Mouse (Mus musculus) myocyte (in vitro differentiated cells): ENCODE measurements around the gene Lefty1. TPM values are rescaled to one million over a fixed set of nuclear protein-coding genes. Genes with fewer than 3 reads are reported as not detected.
"Not testable (repeated sequence)": the region's sequence is repeated elsewhere in the genome, so short reads cannot be mapped to it uniquely, and the experiment has no call there.

Source experiments
- H3K27me3 ChIP-seq: one replicate; pipeline ENCODE4 v1.6.1; 2011; ENCODE audit not compliant: control insufficient read depth, insufficient read depth, insufficient read length
- H3K36me3 ChIP-seq: one replicate; pipeline ENCODE4 v1.6.1; 2011; ENCODE audit not compliant: control insufficient read depth, insufficient read depth
- H3K4me2 ChIP-seq: one replicate; pipeline ENCODE4 v1.6.1; 2011; ENCODE audit warnings: low read depth, control low read depth
- H3K4me3 ChIP-seq: one replicate; pipeline ENCODE4 v1.5.1; 2011; ENCODE audit warnings: mild to moderate bottlenecking, control low read depth, moderate library complexity
- H3K79me2 ChIP-seq: one replicate; pipeline ENCODE4 v1.6.1; 2011; ENCODE audit not compliant: control insufficient read depth, insufficient read depth
- H3ac ChIP-seq: one replicate; pipeline ENCODE4 v1.6.1; 2011; ENCODE audit not compliant: control insufficient read depth, insufficient read length
- CEBPB ChIP-seq: IDR thresholded peaks from 2 replicates; pipeline ENCODE4 v1.6.1; 2011; ENCODE audit warnings: mild to moderate bottlenecking, moderate library complexity; ENCODE audit not compliant: poor library complexity, insufficient read depth, severe bottlenecking
- E2F4 ChIP-seq: IDR thresholded peaks from one replicate; pipeline ENCODE4 v1.6.1; 2011; ENCODE audit warnings: mild to moderate bottlenecking, control low read depth, moderate library complexity; ENCODE audit not compliant: insufficient read depth
- MAX ChIP-seq: IDR thresholded peaks from one replicate; pipeline ENCODE4 v1.6.1; 2011; ENCODE audit warnings: low read depth, mild to moderate bottlenecking, control low read depth
- MYOD1 ChIP-seq, 3 experiments: IDR thresholded peaks; one replicate each; pipeline ENCODE4 v1.6.1; 2011; ENCODE audit warnings: control low read depth in 2 of 3, low read depth in 2 of 3, mild to moderate bottlenecking in 2 of 3, moderate library complexity in 1 of 3; ENCODE audit not compliant: insufficient read length in 2 of 3, control insufficient read depth in 1 of 3
- MYOG ChIP-seq, 3 experiments: IDR thresholded peaks; one replicate each; pipeline ENCODE4 v1.6.1; 2011; ENCODE audit warnings: control low read depth in 2 of 3, low read depth in 2 of 3, mild to moderate bottlenecking in 2 of 3; ENCODE audit not compliant: insufficient read length in 2 of 3, control insufficient read depth in 1 of 3, insufficient read depth in 1 of 3
- POLR2A ChIP-seq: IDR thresholded peaks from one replicate; pipeline ENCODE4 v1.6.1; 2011; ENCODE audit warnings: low read depth, mild to moderate bottlenecking, control low read depth, moderate library complexity; ENCODE audit not compliant: insufficient read length
- POLR2AphosphoS2 ChIP-seq: IDR thresholded peaks from one replicate; pipeline ENCODE4 v1.6.1; 2011; ENCODE audit warnings: low read depth, control low read depth; ENCODE audit not compliant: insufficient read length
- REST ChIP-seq: IDR thresholded peaks from one replicate; pipeline ENCODE4 v1.6.1; 2011; ENCODE audit warnings: mild to moderate bottlenecking, control low read depth, moderate library complexity; ENCODE audit not compliant: insufficient read depth, insufficient read length
- SRF ChIP-seq: IDR thresholded peaks from one replicate; pipeline ENCODE4 v1.6.1; 2011; ENCODE audit warnings: low read depth; ENCODE audit not compliant: control insufficient read depth, insufficient read length
- TCF12 ChIP-seq: IDR thresholded peaks from one replicate; pipeline ENCODE4 v1.6.1; 2011; ENCODE audit warnings: mild to moderate bottlenecking, control low read depth; ENCODE audit not compliant: poor library complexity, insufficient read depth, severe bottlenecking
- TCF3 ChIP-seq: IDR thresholded peaks from one replicate; pipeline ENCODE4 v1.6.1; 2011; ENCODE audit warnings: low read depth, control low read depth; ENCODE audit not compliant: insufficient read length
- USF1 ChIP-seq: IDR thresholded peaks from one replicate; pipeline ENCODE4 v1.6.1; 2011; ENCODE audit warnings: low read depth, mild to moderate bottlenecking, control low read depth, moderate library complexity
- polyA plus RNA-seq: library from polyadenylated mRNA; unstranded; fragments of >200 nt; fragmentation: generic; extraction: Trizol; gene quantifications from one replicate; pipeline ENCODE4 v1.2.1, GENCODE M21; 2012; ENCODE audit warnings: missing spikeins

Gene Lefty1
- polyA plus RNA-seq, 1 experiment: 2.9 TPM

- Histone ChIP-seq H3K36me3 (no peaks in the 10 kb centered on the region), H3K27me3 (peaks cover 44% of the 10 kb centered on the region), H3K4me2 (no peak within 1 kb of the TSS), H3ac (no peak within 1 kb of the TSS), H3K79me2 (no peaks in the 10 kb centered on the region), H3K4me3 (no peak within 1 kb of the TSS)
- TF ChIP-seq TCF3: no peak
These were observed 42.0 kb upstream of the Lefty1 start, which contains the start of gene Lefty2 for GRCm38 (mm10) chr1:180892808-180893207. Lefty2 (plus strand) TSS chr1:180893108.

DNA sequence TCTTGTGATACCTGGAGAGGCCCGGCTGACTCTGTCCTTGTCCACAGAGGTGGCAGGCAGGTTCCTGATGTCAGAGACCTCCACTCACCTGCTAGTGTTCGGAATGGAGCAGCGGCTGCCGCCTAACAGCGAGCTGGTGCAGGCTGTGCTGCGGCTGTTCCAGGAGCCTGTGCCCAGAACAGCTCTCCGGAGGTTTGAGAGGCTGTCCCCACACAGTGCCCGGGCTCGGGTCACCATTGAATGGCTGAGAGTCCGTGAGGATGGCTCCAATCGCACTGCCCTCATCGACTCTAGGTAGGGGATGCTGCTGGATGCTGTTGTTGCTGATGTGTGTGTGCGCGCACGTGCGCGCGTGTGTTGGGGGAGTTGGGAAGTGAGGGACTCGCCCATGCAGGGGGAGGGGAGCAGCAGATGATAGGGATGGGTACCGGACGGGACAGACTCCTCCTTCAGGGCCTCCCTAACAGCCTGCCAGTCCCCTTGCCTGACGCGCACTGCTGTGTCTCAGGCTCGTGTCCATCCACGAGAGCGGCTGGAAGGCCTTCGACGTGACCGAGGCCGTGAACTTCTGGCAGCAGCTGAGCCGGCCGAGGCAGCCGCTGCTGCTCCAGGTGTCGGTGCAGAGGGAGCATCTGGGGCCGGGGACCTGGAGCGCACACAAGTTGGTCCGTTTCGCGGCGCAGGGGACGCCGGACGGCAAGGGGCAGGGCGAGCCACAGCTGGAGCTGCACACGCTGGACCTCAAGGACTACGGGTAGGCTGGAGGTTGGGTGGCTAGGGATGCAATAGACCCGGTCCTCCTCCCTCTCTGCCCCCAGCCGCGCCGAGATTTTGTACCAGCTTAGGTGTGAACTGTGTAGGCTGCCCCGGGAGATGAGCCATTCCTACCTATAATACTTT, 40.5 kb upstream of the Lefty1 start:
- H3ac ChIP-seq, H3K4me3 ChIP-seq, H3K79me2 ChIP-seq, H3K4me2 ChIP-seq, H3K36me3 ChIP-seq: not testable (repeated sequence)
- peaks cover 51% of the 10 kb centered on the region for H3K27me3 ChIP-seq

- no peak for TF ChIP-seq POLR2A
- TF ChIP-seq CEBPB: no peak
- no peak for TF ChIP-seq USF1
- TF ChIP-seq MAX: no peak
- TF ChIP-seq MYOG (IDR thresholded peaks at IDR 0.05; ENCODE audit: control insufficient read depth in 1 of 3, insufficient read depth in 1 of 3, insufficient read length in 2 of 3, low read depth in 2 of 3): no peak
- TF ChIP-seq E2F4: no peak
- TF ChIP-seq SRF: no peak
- no peak for TF ChIP-seq REST
- no peak for TF ChIP-seq TCF3
- TF ChIP-seq MYOD1 (IDR thresholded peaks at IDR 0.05; ENCODE audit: control insufficient read depth in 1 of 3, insufficient read length in 2 of 3, low read depth in 2 of 3): no peak
- TF ChIP-seq TCF12: no peak
- TF ChIP-seq POLR2AphosphoS2: no peak
- Histone ChIP-seq H3K36me3 (no peaks in the 10 kb centered on the region), H3ac (no peak overlapping the region), H3K4me3 (no peak overlapping the region), H3K79me2 (peaks cover 17% of the 10 kb centered on the region), H3K27me3 (peaks cover 25% of the 10 kb centered on the region), H3K4me2 (no peak overlapping the region)
These were observed 33.7 kb upstream of the Lefty1 start for GRCm38 (mm10) chr1:180901107-180901506.

GRCm38 (mm10) chr1:180902915-180903314, 31.9 kb upstream of the Lefty1 start:
- H3K27me3 ChIP-seq: peaks cover 15% of the 10 kb centered on the region
- H3K36me3 ChIP-seq: no peaks in the 10 kb centered on the region
- no peak overlapping the region for H3ac ChIP-seq
- TF ChIP-seq TCF12: no peak
- H3K79me2 ChIP-seq: peaks cover 17% of the 10 kb centered on the region
- peak overlapping the region; percentile 64 for H3K4me3 ChIP-seq
- H3K4me2 ChIP-seq: no peak overlapping the region

GRCm38 (mm10) chr1:180903666-180904038, 31.2 kb upstream of the Lefty1 start:
- H3K4me2 ChIP-seq: peak overlapping the region; percentile 95
- peak overlapping the region; percentile 84 for H3ac ChIP-seq
- H3K79me2 ChIP-seq: peaks cover 17% of the 10 kb centered on the region
- H3K4me3 ChIP-seq: peak overlapping the region; percentile 64
- H3K27me3 ChIP-seq: peaks cover 13% of the 10 kb centered on the region
- no peaks in the 10 kb centered on the region for H3K36me3 ChIP-seq
- TF ChIP-seq MAX (no peak), TCF12 (no peak), REST (no peak), POLR2A (no peak), CEBPB (no peak), SRF (no peak), MYOG (IDR thresholded peaks at IDR 0.05; ENCODE audit: control insufficient read depth in 1 of 3, insufficient read depth in 1 of 3, insufficient read length in 2 of 3, low read depth in 2 of 3) (no peak), E2F4 (no peak), POLR2AphosphoS2 (no peak), MYOD1 (IDR thresholded peaks at IDR 0.05; ENCODE audit: control insufficient read depth in 1 of 3, insufficient read length in 2 of 3, low read depth in 2 of 3) (no peak), TCF3 (no peak), USF1 (no peak)
